ENCODE assay signal across 11 mouse cellular contexts in the genomic region with DNA sequence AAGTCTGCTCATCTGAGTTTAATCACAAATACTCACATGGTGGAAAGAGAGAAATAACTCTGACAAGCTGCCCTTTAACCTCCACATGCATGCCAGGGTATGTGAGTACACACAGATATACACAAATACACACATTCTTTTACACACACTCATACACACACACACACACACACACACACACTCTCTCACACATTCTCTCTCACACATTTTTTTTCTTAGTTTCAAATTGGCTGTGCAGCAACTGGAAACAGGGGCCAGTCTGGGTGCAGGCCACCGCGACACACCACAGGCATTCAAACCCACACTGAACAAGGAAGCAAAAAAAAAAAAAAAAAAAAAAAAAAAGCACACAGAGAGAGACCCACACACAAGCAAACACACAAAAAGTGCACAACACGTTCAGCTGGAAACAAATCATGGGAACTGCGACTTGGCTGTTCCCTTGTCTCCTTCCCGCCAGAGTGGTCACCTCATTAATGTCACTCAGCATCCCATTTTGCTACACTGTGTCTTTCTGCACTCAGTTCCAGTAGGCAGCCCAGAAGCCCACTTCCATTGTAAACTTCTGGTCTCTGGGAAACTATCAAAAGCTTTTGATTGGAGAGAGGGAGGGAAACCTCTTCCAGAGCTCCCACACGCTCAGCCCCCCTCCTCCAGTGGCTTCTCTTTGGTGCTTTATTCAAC. TPM values are rescaled to one million over a fixed set of nuclear protein-coding genes. Genes with fewer than 3 reads are reported as not detected.
A peak's percentile ranks its signal among the peaks of the same experiment; 100 is the strongest.
DNase-seq lines count a peak whose midpoint lies in the region; ATAC-seq and TF ChIP-seq lines count a peak whose summit lies in the region.
"Had no signal": no experiment of that assay in that cellular context is flagged by ENCODE, and none has a peak within 500 bp of the region (broad histone marks: within the 10 kb centered on the region; RNA-seq: fewer than 3 reads in every experiment).

No protein-coding gene starts in this region.

- 0 out of 2 replicates have a peak overlapping the region, but pooled peaks have one; percentile 27 for H3K27ac ChIP-seq in intestine, embryonic 14.5 days (ENCODE audit: low read depth)
- no peak overlapping the region for H3K27ac ChIP-seq in intestine, embryonic 16.5 days (ENCODE audit: low read length)
- H3K27ac ChIP-seq in forebrain, embryonic 15.5 days (replicated peaks): peak overlapping the region; percentile 70
- H3K27ac ChIP-seq in midbrain, embryonic 12.5 days (replicated peaks): peak overlapping the region; percentile 75
- H3K27ac ChIP-seq in thymus, adult 2 months (ENCODE audit: control insufficient read depth, insufficient read depth, low read length): no peak overlapping the region
- H3K27ac ChIP-seq: liver, embryonic 15.5 days had no signal

- H3K4me3 ChIP-seq in intestine, embryonic 14.5 days (ENCODE audit: low read depth, low read length): no peak overlapping the region
- H3K4me3 ChIP-seq in intestine, embryonic 16.5 days (ENCODE audit: low read length): no peak overlapping the region
- no peak overlapping the region for H3K4me3 ChIP-seq in forebrain, embryonic 15.5 days
- no peak overlapping the region for H3K4me3 ChIP-seq in midbrain, embryonic 12.5 days
- no peak overlapping the region for H3K4me3 ChIP-seq in thymus, adult 2 months (ENCODE audit: control insufficient read depth, insufficient read depth, low read length)
- H3K4me3 ChIP-seq: liver, embryonic 15.5 days had no signal

- WGBS in intestine, embryonic 14.5 days: 53% methylated on average over 6 of the region's 6 CpGs
- WGBS in intestine, embryonic 16.5 days: 59% methylated on average over 6 of the region's 6 CpGs
- 8% methylated on average over 6 of the region's 6 CpGs for WGBS in forebrain, embryonic 15.5 days
- 15% methylated on average over 6 of the region's 6 CpGs for WGBS in midbrain, embryonic 12.5 days
- 95% methylated on average over 6 of the region's 6 CpGs for WGBS in thymus, adult 2 months

- no peaks in the 10 kb centered on the region for H3K9me3 ChIP-seq in intestine, embryonic 14.5 days (ENCODE audit: control insufficient read depth, low read length)
- no peaks in the 10 kb centered on the region for H3K9me3 ChIP-seq in intestine, embryonic 16.5 days (ENCODE audit: control insufficient read depth, low read length)
- no peaks in the 10 kb centered on the region for H3K9me3 ChIP-seq in forebrain, embryonic 15.5 days
- H3K9me3 ChIP-seq in midbrain, embryonic 12.5 days: no peaks in the 10 kb centered on the region
- H3K9me3 ChIP-seq: liver, embryonic 15.5 days had no signal

- no peak for TF ChIP-seq POLR2A in thymus, adult 2 months (IDR thresholded peaks at IDR 0.05; ENCODE audit: control insufficient read depth, extremely low read depth, insufficient read depth, low read length, poor library complexity)

- H3K4me2 ChIP-seq in intestine, embryonic 14.5 days (ENCODE audit: low read length): no peak overlapping the region
- H3K4me2 ChIP-seq in intestine, embryonic 16.5 days (ENCODE audit: low read depth, low read length): no peak overlapping the region
- H3K4me2 ChIP-seq in forebrain, embryonic 15.5 days (replicated peaks): no peak overlapping the region
- H3K4me2 ChIP-seq in midbrain, embryonic 12.5 days (replicated peaks): 0 out of 2 replicates have a peak overlapping the region, but pooled peaks have one; percentile 7
- H3K4me2 ChIP-seq: liver, embryonic 15.5 days had no signal

- DNase-seq in intestine, embryonic 14.5 days (ENCODE audit: low spot score): no peak
- DNase-seq in Muller cell, postnatal 12 days (ENCODE audit: inconsistent ontology term): peak; percentile 69
- DNase-seq in thymus, adult 2 months: no peak
- DNase-seq in right cerebral cortex, postnatal 36 days (ENCODE audit: low spot score in 2 of 2): no peak
- no peak for DNase-seq in left cerebral cortex, postnatal 25 days (ENCODE audit: low spot score in 2 of 2)
- DNase-seq: B cell, adult 2 months had no signal

- no peak overlapping the region for H3K9ac ChIP-seq in intestine, embryonic 14.5 days (ENCODE audit: low read length)
- no peak overlapping the region for H3K9ac ChIP-seq in intestine, embryonic 16.5 days (ENCODE audit: low read depth, low read length)
- H3K9ac ChIP-seq in forebrain, embryonic 15.5 days (replicated peaks): no peak overlapping the region
- no peak overlapping the region for H3K9ac ChIP-seq in midbrain, embryonic 12.5 days (replicated peaks)
- H3K9ac ChIP-seq: liver, embryonic 15.5 days had no signal

- ATAC-seq in intestine, embryonic 14.5 days (replicated peaks; ENCODE audit: low FRiP score, low TSS enrichment, low read depth): no peak
- no peak for ATAC-seq in intestine, embryonic 16.5 days
- ATAC-seq in forebrain, embryonic 15.5 days (replicated peaks): peak; percentile 63
- ATAC-seq in midbrain, embryonic 12.5 days (ENCODE audit: low FRiP score, low read depth): peak; percentile 69
- ATAC-seq: Patski had no signal

- H3K27me3 ChIP-seq in intestine, embryonic 14.5 days (replicated peaks; ENCODE audit: control insufficient read depth, insufficient read depth, low read length): no peaks in the 10 kb centered on the region
- H3K27me3 ChIP-seq in intestine, embryonic 16.5 days (replicated peaks; ENCODE audit: control insufficient read depth, insufficient read depth, low read length): no peaks in the 10 kb centered on the region
- H3K27me3 ChIP-seq in forebrain, embryonic 15.5 days: no peaks in the 10 kb centered on the region
- no peaks in the 10 kb centered on the region for H3K27me3 ChIP-seq in midbrain, embryonic 12.5 days
- no peaks in the 10 kb centered on the region for H3K27me3 ChIP-seq in thymus, adult 2 months (ENCODE audit: control insufficient read depth, insufficient read depth, low read length)
- H3K27me3 ChIP-seq: liver, embryonic 15.5 days; Patski had no signal

- TF ChIP-seq CTCF in thymus, adult 2 months (IDR thresholded peaks at IDR 0.05; ENCODE audit: borderline replicate concordance, control insufficient read depth, extremely low read depth, insufficient read depth, low read length, poor library complexity): no peak

- peaks cover 48% of the 10 kb centered on the region for H3K36me3 ChIP-seq in intestine, embryonic 14.5 days (ENCODE audit: control insufficient read depth, insufficient read depth, low read length)
- peaks cover 4% of the 10 kb centered on the region for H3K36me3 ChIP-seq in intestine, embryonic 16.5 days (ENCODE audit: control insufficient read depth, insufficient read depth, low read length)
- peaks cover 12% of the 10 kb centered on the region; the same call in 1 of the 2 replicates for H3K36me3 ChIP-seq in forebrain, embryonic 15.5 days
- H3K36me3 ChIP-seq in midbrain, embryonic 12.5 days: peaks cover 59% of the 10 kb centered on the region
- H3K36me3 ChIP-seq in thymus, adult 2 months (ENCODE audit: control insufficient read depth, insufficient read depth, low read length): peaks cover 31% of the 10 kb centered on the region

- intact Hi-C loops in left cerebral cortex, postnatal 25 days (cut with DNase I): no loop called here

- peaks cover 22% of the 10 kb centered on the region for H3K4me1 ChIP-seq in intestine, embryonic 14.5 days (replicated peaks; ENCODE audit: control insufficient read depth, insufficient read depth, low read length)
- H3K4me1 ChIP-seq in intestine, embryonic 16.5 days (ENCODE audit: control insufficient read depth, insufficient read depth, low read length): peaks cover 6% of the 10 kb centered on the region; the same call in 1 of the 2 replicates
- peaks cover 52% of the 10 kb centered on the region for H3K4me1 ChIP-seq in forebrain, embryonic 15.5 days
- peaks cover 83% of the 10 kb centered on the region for H3K4me1 ChIP-seq in midbrain, embryonic 12.5 days
- peaks cover 3% of the 10 kb centered on the region for H3K4me1 ChIP-seq in thymus, adult 2 months (replicated peaks; ENCODE audit: control insufficient read depth, insufficient read depth, low read length)

RNA-seq across cellular contexts. Expression of gene Msi2, which starts 16.2 kb away (rescaled TPM):
- 13.6 and 15.1 TPM in 2 replicates for polyA plus RNA-seq in intestine, embryonic 14.5 days (2014; fragmentation: Nextera tagmentation; extraction: Ambion mirVana)
- polyA plus RNA-seq in intestine, embryonic 16.5 days (2015; fragmentation: Nextera tagmentation; extraction: Ambion mirVana): 8.7 and 10.0 TPM in 2 replicates
- 25.3 and 27.1 TPM in 2 replicates for polyA plus RNA-seq in forebrain, embryonic 15.5 days (2015; fragmentation: Nextera tagmentation; extraction: Ambion mirVana)
- 41.5 and 47.9 TPM in 2 replicates for polyA plus RNA-seq in midbrain, embryonic 12.5 days (2016; fragmentation: Nextera tagmentation; extraction: Ambion mirVana)
- polyA plus RNA-seq in thymus, adult 2 months (2012; rRNA removed): 51.3 and 63.3 TPM in 2 replicates
- 100 to 1,000 TPM; 116 to 123 TPM for total RNA-seq in left cerebral cortex, postnatal 25 days (2021)

Comparison
In these comparisons a context has a peak if more than half of its experiments do, and no peak if none do; other contexts are left out.
1. H3K27ac ChIP-seq: peak in intestine, embryonic 14.5 days (single experiment), forebrain, embryonic 15.5 days (single experiment) and midbrain, embryonic 12.5 days (single experiment); none in intestine, embryonic 16.5 days (single experiment) and thymus, adult 2 months (single experiment).
2. ATAC-seq: peak in forebrain, embryonic 15.5 days (single experiment) and midbrain, embryonic 12.5 days (single experiment); none in intestine, embryonic 14.5 days (single experiment) and intestine, embryonic 16.5 days (single experiment).